Mouse (Mus musculus): ENCODE measurements around the gene Trp53rka. TPM values are rescaled to one million over a fixed set of nuclear protein-coding genes. Genes with fewer than 3 reads are reported as not detected.

Trp53rka gene
- polyA plus RNA-seq, 1 experiment from 2014 or later, result 25.6 TPM

- 67% methylated on average over 11 of the region's 11 CpGs for WGBS
- H3K9ac ChIP-seq (ENCODE audit: low read length), result no peak overlapping the region
- H3K4me3 ChIP-seq (ENCODE audit: low read length), result no peak overlapping the region
- ATAC-seq (replicated peaks; ENCODE audit: extremely low read depth, insufficient read depth, low FRiP score), result no peak
- no peak overlapping the region for H3K27ac ChIP-seq (ENCODE audit: low read length)
- no peaks in the 10 kb centered on the region for H3K4me1 ChIP-seq (ENCODE audit: control insufficient read depth, insufficient read depth, low read length)
- no peaks in the 10 kb centered on the region for H3K9me3 ChIP-seq (replicated peaks; ENCODE audit: control insufficient read depth, low read length)
- no peak overlapping the region for H3K4me2 ChIP-seq (ENCODE audit: low read depth, low read length)
- H3K27me3 ChIP-seq (ENCODE audit: control insufficient read depth, insufficient read depth, low read length), result peaks cover 28% of the 10 kb centered on the region
- no peaks in the 10 kb centered on the region for H3K36me3 ChIP-seq (ENCODE audit: control insufficient read depth, insufficient read depth)
Measured at GRCm38 (mm10) chr2:165471943-165472342, 21.2 kb downstream of the Trp53rka start.

- Histone ChIP-seq H3K36me3 (ENCODE audit: control insufficient read depth, insufficient read depth) (no peaks in the 10 kb centered on the region), H3K9ac (ENCODE audit: low read length) (no peak overlapping the region), H3K9me3 (replicated peaks; ENCODE audit: control insufficient read depth, low read length) (no peaks in the 10 kb centered on the region), H3K4me2 (ENCODE audit: low read depth, low read length) (no peak overlapping the region), H3K4me1 (ENCODE audit: control insufficient read depth, insufficient read depth, low read length) (no peaks in the 10 kb centered on the region), H3K27me3 (ENCODE audit: control insufficient read depth, insufficient read depth, low read length) (peaks cover 26% of the 10 kb centered on the region), H3K4me3 (ENCODE audit: low read length) (no peak overlapping the region), H3K27ac (ENCODE audit: low read length) (no peak overlapping the region)
- ATAC-seq (replicated peaks; ENCODE audit: extremely low read depth, insufficient read depth, low FRiP score), result no peak
- 27% methylated on average over 5 of the region's 5 CpGs for WGBS
Measured at GRCm38 (mm10) chr2:165470167-165470566, 23.0 kb downstream of the Trp53rka start.

- 43% methylated on average over 15 of the region's 15 CpGs for WGBS
- Histone ChIP-seq H3K9ac (ENCODE audit: low read length) (no peak overlapping the region), H3K4me1 (ENCODE audit: control insufficient read depth, insufficient read depth, low read length) (no peaks in the 10 kb centered on the region), H3K27me3 (ENCODE audit: control insufficient read depth, insufficient read depth, low read length) (peaks cover 18% of the 10 kb centered on the region), H3K4me3 (ENCODE audit: low read length) (no peak overlapping the region), H3K4me2 (ENCODE audit: low read depth, low read length) (no peak overlapping the region), H3K36me3 (ENCODE audit: control insufficient read depth, insufficient read depth) (no peaks in the 10 kb centered on the region), H3K27ac (ENCODE audit: low read length) (no peak overlapping the region), H3K9me3 (replicated peaks; ENCODE audit: control insufficient read depth, low read length) (no peaks in the 10 kb centered on the region)
- no peak; the same call in 1 of the 2 replicates for ATAC-seq (replicated peaks; ENCODE audit: extremely low read depth, insufficient read depth, low FRiP score)
Measured at GRCm38 (mm10) chr2:165467824-165468452, 25.2 kb downstream of the Trp53rka start.

GRCm38 (mm10) chr2:165459663-165460062 lies 33.5 kb downstream of the Trp53rka start:
- Histone ChIP-seq H3K4me2 (ENCODE audit: low read depth, low read length) (no peak overlapping the region), H3K9ac (ENCODE audit: low read length) (no peak overlapping the region), H3K4me3 (ENCODE audit: low read length) (no peak overlapping the region), H3K36me3 (ENCODE audit: control insufficient read depth, insufficient read depth) (no peaks in the 10 kb centered on the region), H3K27ac (ENCODE audit: low read length) (no peak overlapping the region), H3K4me1 (ENCODE audit: control insufficient read depth, insufficient read depth, low read length) (no peaks in the 10 kb centered on the region), H3K9me3 (replicated peaks; ENCODE audit: control insufficient read depth, low read length) (no peaks in the 10 kb centered on the region), H3K27me3 (ENCODE audit: control insufficient read depth, insufficient read depth, low read length) (peaks cover 3% of the 10 kb centered on the region; the same call in 1 of the 2 replicates)
- WGBS, result 26% methylated on average over 7 of the region's 7 CpGs
- no peak for ATAC-seq (replicated peaks; ENCODE audit: extremely low read depth, insufficient read depth, low FRiP score)

- H3K36me3 ChIP-seq (ENCODE audit: control insufficient read depth, insufficient read depth), result no peaks in the 10 kb centered on the region
- H3K27me3 ChIP-seq (ENCODE audit: control insufficient read depth, insufficient read depth, low read length), result peaks cover 3% of the 10 kb centered on the region; the same call in 1 of the 2 replicates
- H3K4me1 ChIP-seq (ENCODE audit: control insufficient read depth, insufficient read depth, low read length), result no peaks in the 10 kb centered on the region
- 57% methylated on average over 5 of the region's 5 CpGs for WGBS
- no peak overlapping the region for H3K4me3 ChIP-seq (ENCODE audit: low read length)
- ATAC-seq (replicated peaks; ENCODE audit: extremely low read depth, insufficient read depth, low FRiP score), result no peak
- H3K9ac ChIP-seq (ENCODE audit: low read length), result no peak overlapping the region
- no peak overlapping the region for H3K4me2 ChIP-seq (ENCODE audit: low read depth, low read length)
- no peak overlapping the region for H3K27ac ChIP-seq (ENCODE audit: low read length)
- no peaks in the 10 kb centered on the region for H3K9me3 ChIP-seq (replicated peaks; ENCODE audit: control insufficient read depth, low read length)
Measured at GRCm38 (mm10) chr2:165458189-165458588, 34.9 kb downstream of the Trp53rka start.

GRCm38 (mm10) chr2:165456710-165457109 lies 36.4 kb downstream of the Trp53rka start:
- no peak overlapping the region for H3K9ac ChIP-seq (ENCODE audit: low read length)
- H3K36me3 ChIP-seq (ENCODE audit: control insufficient read depth, insufficient read depth), result no peaks in the 10 kb centered on the region
- no peak overlapping the region for H3K27ac ChIP-seq (ENCODE audit: low read length)
- H3K4me1 ChIP-seq (ENCODE audit: control insufficient read depth, insufficient read depth, low read length), result no peaks in the 10 kb centered on the region
- H3K9me3 ChIP-seq (replicated peaks; ENCODE audit: control insufficient read depth, low read length), result no peaks in the 10 kb centered on the region
- peaks cover 3% of the 10 kb centered on the region; the same call in 1 of the 2 replicates for H3K27me3 ChIP-seq (ENCODE audit: control insufficient read depth, insufficient read depth, low read length)
- WGBS, result 47% methylated on average over 2 of the region's 2 CpGs
- peak; percentile 23; the same call in 1 of the 2 replicates for ATAC-seq (replicated peaks; ENCODE audit: extremely low read depth, insufficient read depth, low FRiP score)
- H3K4me2 ChIP-seq (ENCODE audit: low read depth, low read length), result no peak overlapping the region
- H3K4me3 ChIP-seq (ENCODE audit: low read length), result no peak overlapping the region

- Histone ChIP-seq H3K9ac (ENCODE audit: low read length) (no peak overlapping the region), H3K4me2 (ENCODE audit: low read depth, low read length) (no peak overlapping the region), H3K4me1 (ENCODE audit: control insufficient read depth, insufficient read depth, low read length) (no peaks in the 10 kb centered on the region), H3K27me3 (ENCODE audit: control insufficient read depth, insufficient read depth, low read length) (0 out of 2 replicates have a peak, but pooled peaks cover 3% of the 10 kb centered on the region), H3K27ac (ENCODE audit: low read length) (no peak overlapping the region), H3K9me3 (replicated peaks; ENCODE audit: control insufficient read depth, low read length) (no peaks in the 10 kb centered on the region), H3K36me3 (ENCODE audit: control insufficient read depth, insufficient read depth) (no peaks in the 10 kb centered on the region), H3K4me3 (ENCODE audit: low read length) (no peak overlapping the region)
- 72% methylated on average over 12 of the region's 12 CpGs for WGBS
- no peak for ATAC-seq (replicated peaks; ENCODE audit: extremely low read depth, insufficient read depth, low FRiP score)
Measured at GRCm38 (mm10) chr2:165452730-165453693, 40.1 kb downstream of the Trp53rka start.

GRCm38 (mm10) chr2:165448475-165448874 lies 44.6 kb downstream of the Trp53rka start:
- Histone ChIP-seq H3K4me1 (ENCODE audit: control insufficient read depth, insufficient read depth, low read length) (no peaks in the 10 kb centered on the region), H3K9ac (ENCODE audit: low read length) (no peak overlapping the region), H3K27me3 (ENCODE audit: control insufficient read depth, insufficient read depth, low read length) (0 out of 2 replicates have a peak, but pooled peaks cover 3% of the 10 kb centered on the region), H3K36me3 (ENCODE audit: control insufficient read depth, insufficient read depth) (no peaks in the 10 kb centered on the region), H3K4me3 (ENCODE audit: low read length) (no peak overlapping the region), H3K9me3 (replicated peaks; ENCODE audit: control insufficient read depth, low read length) (no peaks in the 10 kb centered on the region), H3K4me2 (ENCODE audit: low read depth, low read length) (no peak overlapping the region), H3K27ac (ENCODE audit: low read length) (no peak overlapping the region)
- WGBS, result 69% methylated on average over 9 of the region's 9 CpGs
- ATAC-seq (replicated peaks; ENCODE audit: extremely low read depth, insufficient read depth, low FRiP score), result no peak

GRCm38 (mm10) chr2:165444861-165445260 lies 48.3 kb downstream of the Trp53rka start:
- Histone ChIP-seq H3K9me3 (replicated peaks; ENCODE audit: control insufficient read depth, low read length) (no peaks in the 10 kb centered on the region), H3K36me3 (ENCODE audit: control insufficient read depth, insufficient read depth) (no peaks in the 10 kb centered on the region), H3K27me3 (ENCODE audit: control insufficient read depth, insufficient read depth, low read length) (0 out of 2 replicates have a peak, but pooled peaks cover 3% of the 10 kb centered on the region), H3K4me2 (ENCODE audit: low read depth, low read length) (no peak overlapping the region), H3K4me3 (ENCODE audit: low read length) (no peak overlapping the region), H3K9ac (ENCODE audit: low read length) (no peak overlapping the region), H3K27ac (ENCODE audit: low read length) (no peak overlapping the region), H3K4me1 (ENCODE audit: control insufficient read depth, insufficient read depth, low read length) (no peaks in the 10 kb centered on the region)
- WGBS, result 72% methylated on average over 3 of the region's 3 CpGs
- no peak for ATAC-seq (replicated peaks; ENCODE audit: extremely low read depth, insufficient read depth, low FRiP score)

Data from heart, embryonic 16.5 days (tissue).